Mouse (Mus musculus): ENCODE results near the gene Hcfc1r1. TPM values are rescaled to one million over a fixed set of nuclear protein-coding genes. Genes with fewer than 3 reads are reported as not detected.

The Hcfc1r1 gene
- 73.0 TPM for polyA plus RNA-seq (2017; shearing (Covaris generic))

GRCm38 (mm10) chr17:23673424-23674073 is at the start of gene Hcfc1r1, which contains the start of gene Thoc6:
Gene Hcfc1r1, plus strand, starts transcription at chr17:23673596.
Gene Thoc6, minus strand, starts transcription at chr17:23673882.

GRCm38 (mm10) chr17:23644613-23645495 is 28.5 kb upstream of the Hcfc1r1 start, which contains the start of gene Mmp25:
Gene Mmp25, minus strand, starts transcription at chr17:23645277.

DNA sequence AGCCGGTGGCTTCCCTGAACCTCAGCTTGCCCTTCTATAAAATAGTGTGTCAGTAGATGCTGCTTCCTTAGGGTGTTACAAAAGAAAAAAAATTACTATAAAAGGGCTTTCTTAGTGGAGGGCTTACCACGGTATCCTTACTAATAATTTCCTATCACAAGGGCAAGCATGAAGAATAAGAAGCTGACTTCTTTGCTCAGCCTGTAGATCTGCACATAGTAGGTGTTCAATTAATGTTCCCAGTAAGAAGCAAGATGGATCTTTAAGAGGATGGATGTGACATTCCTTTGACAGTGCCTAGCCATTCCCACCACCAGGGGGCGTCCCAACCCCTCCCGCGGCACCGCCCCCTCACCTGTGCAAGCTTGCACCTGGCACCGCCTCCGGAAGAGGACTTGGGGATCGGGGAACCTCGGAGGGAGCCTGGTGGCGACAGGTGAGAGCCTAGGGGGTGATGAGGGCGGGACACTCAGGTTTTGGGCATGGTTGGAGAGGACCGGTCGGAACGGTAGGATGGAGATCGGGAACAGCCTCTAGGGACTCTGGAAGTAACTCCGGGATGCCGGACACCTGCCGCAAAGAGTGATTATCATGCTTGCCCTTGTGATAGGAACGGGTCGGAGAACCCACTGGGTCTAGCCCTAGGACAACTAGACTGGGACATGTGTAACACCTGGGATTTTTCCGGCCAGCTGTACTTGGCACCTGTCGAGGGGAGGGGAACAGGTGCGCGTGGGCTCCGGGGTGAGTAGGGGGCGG is 13.1 kb upstream of the Hcfc1r1 start, which contains the start of gene Bicdl2:
TSS of gene Bicdl2 (plus strand) at position 390 of the 759 bp plus-strand sequence.

DNA sequence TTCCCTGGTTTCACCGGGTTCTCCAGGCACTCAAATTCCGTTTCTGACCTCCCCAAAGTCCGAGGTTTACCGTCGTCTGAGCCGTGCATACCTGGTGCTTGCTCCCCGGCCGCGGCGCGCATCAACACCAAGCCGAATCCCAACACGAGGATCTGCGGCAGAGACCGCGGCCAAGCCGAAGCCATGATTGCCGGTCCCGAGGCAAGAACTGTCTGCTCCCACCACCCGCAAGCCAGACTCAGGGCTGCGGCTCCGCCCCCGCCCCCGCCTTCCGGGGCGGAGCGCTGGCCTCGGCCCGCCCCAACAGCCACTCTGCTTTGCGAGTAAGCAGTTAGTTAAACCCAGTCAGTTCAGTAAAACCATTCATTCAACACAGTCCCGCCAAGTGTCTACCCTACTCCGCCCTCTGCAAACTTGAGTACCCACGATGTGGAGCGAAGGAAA is 3.9 kb downstream of the Hcfc1r1 start, which contains the start of gene Tnfrsf12a:
TSS of gene Tnfrsf12a (minus strand) at position 233 of the 444 bp plus-strand sequence.

DNA sequence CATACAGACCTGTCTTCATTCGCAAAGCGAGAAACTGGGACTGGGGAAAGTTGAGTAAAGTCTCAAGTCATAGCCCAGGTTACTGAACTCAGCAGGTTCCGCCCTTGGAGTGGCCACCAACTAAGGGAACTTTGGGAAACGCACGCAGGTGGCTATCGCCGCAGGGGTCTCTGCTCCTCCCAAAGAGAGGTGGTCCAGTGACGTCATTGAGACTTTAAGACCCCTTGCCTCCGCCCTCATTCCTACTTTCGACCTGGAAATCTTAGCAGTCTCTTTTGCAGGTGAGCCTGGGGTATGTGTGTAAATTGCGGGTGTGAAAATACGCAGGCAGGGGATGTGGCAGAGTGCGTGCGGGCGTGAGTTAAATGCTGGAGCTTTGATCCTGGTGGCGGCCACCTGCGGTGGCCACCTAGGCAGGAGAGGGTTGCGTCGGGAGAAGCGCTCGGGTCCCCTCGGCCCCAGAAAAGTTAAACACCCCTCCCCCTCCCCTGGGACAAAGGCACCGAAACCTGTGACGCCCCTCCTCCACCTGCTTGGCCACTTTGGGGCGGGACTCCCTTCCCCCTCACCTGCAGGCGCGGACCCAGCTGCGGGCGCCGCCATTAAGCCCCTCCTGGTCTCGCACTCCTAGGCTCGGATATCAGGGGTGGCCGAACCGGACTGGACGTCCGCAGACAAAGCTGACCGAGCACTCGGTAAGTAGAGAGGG is 5.9 kb downstream of the Hcfc1r1 start, which contains the start of gene Cldn6:
TSS of gene Cldn6 (plus strand) at position 123 of the 709 bp plus-strand sequence.

DNA sequence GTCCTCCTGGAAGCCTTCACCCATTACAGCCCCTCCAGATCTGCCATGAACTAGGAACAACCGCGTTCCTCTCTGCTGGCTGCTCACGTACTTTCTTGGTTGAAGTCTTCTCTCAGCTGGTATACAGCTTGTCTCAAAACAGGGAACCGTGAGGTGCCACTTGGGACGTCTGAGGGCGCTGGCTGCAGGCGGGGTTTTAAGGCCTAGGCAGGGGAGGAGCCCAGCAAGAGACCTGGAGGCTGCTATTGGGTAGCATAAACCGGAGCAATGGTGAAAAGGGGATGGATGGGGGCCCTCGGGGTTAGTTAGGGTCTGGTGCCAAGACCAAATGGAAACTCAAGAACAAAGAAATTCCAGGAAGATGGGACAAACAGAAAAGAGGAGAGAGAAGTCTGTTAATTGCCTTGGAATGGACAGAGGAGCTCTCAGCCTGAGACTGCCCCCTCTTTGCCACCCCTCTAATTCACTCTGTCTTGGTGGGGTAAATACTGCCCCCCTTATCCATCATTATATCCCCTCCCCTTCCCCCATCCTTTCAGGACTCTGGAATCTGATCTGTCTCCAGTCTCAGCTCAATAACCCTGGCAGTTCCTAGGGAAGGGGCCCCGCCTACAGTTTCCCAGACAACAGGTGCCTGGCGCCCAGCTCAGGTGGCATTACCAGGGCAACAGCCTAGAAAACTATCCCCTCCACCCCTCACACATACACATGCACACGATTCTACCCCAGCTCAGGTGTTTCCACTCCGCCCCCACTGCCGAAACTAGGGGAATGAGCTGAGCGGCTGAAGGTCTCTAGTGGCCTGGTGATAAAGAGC is 10.7 kb downstream of the Hcfc1r1 start, which contains the start of gene Cldn9:
TSS of gene Cldn9 (minus strand) at position 171 of the 817 bp plus-strand sequence.

GRCm38 (mm10) chr17:23722376-23723125 is 49.2 kb downstream of the Hcfc1r1 start, which contains the start of gene 1520401A03Rik:
Gene 1520401A03Rik, minus strand, starts transcription at chr17:23722783.

Other genes with a start within 250 kb of the Hcfc1r1 start
- not detected for gene Vmn2r117, start 193.9 kb upstream of the Hcfc1r1 start, polyA plus RNA-seq (2017; shearing (Covaris generic))
- 12.3 TPM for gene Zfp213, start 109.4 kb upstream of the Hcfc1r1 start, polyA plus RNA-seq (2017; shearing (Covaris generic))
- not detected for gene Zfp13, start 74.1 kb upstream of the Hcfc1r1 start, polyA plus RNA-seq (2017; shearing (Covaris generic))
- 4.7 TPM for gene Zscan10, start 72.7 kb upstream of the Hcfc1r1 start, polyA plus RNA-seq (2017; shearing (Covaris generic))
- 0.40 TPM for gene Mmp25, start 28.3 kb upstream of the Hcfc1r1 start, polyA plus RNA-seq (2017; shearing (Covaris generic))
- not detected for gene Bicdl2, start 13.1 kb upstream of the Hcfc1r1 start, polyA plus RNA-seq (2017; shearing (Covaris generic))
- 33.0 TPM for gene Thoc6, start 286 bp downstream of the Hcfc1r1 start, polyA plus RNA-seq (2017; shearing (Covaris generic))
- 14.9 TPM for gene Tnfrsf12a, start 3.9 kb downstream of the Hcfc1r1 start, polyA plus RNA-seq (2017; shearing (Covaris generic))
- gene Cldn6, start 5.7 kb downstream of the Hcfc1r1 start, polyA plus RNA-seq (2017; shearing (Covaris generic)): not detected
- gene Cldn9, start 10.4 kb downstream of the Hcfc1r1 start, polyA plus RNA-seq (2017; shearing (Covaris generic)): not detected
- gene 1520401A03Rik, start 49.2 kb downstream of the Hcfc1r1 start, polyA plus RNA-seq (2017; shearing (Covaris generic)): not detected
- 15.2 TPM for gene Pkmyt1, start 52.7 kb downstream of the Hcfc1r1 start, polyA plus RNA-seq (2017; shearing (Covaris generic))
- gene Paqr4, start 67.3 kb downstream of the Hcfc1r1 start, polyA plus RNA-seq (2017; shearing (Covaris generic)): 4.5 TPM
- 5.8 TPM for gene Kremen2, start 72.2 kb downstream of the Hcfc1r1 start, polyA plus RNA-seq (2017; shearing (Covaris generic))
- 17.1 TPM for gene Flywch1, start 98.0 kb downstream of the Hcfc1r1 start, polyA plus RNA-seq (2017; shearing (Covaris generic))
- 5.2 TPM for gene Flywch2, start 112.5 kb downstream of the Hcfc1r1 start, polyA plus RNA-seq (2017; shearing (Covaris generic))
- gene Srrm2, start 116.9 kb downstream of the Hcfc1r1 start, polyA plus RNA-seq (2017; shearing (Covaris generic)): 338 TPM
- gene Elob, start 155.5 kb downstream of the Hcfc1r1 start, polyA plus RNA-seq (2017; shearing (Covaris generic)): 746 TPM
- 1.2 TPM for gene Prss33, start 162.5 kb downstream of the Hcfc1r1 start, polyA plus RNA-seq (2017; shearing (Covaris generic))
- gene Prss32, start 170.3 kb downstream of the Hcfc1r1 start, polyA plus RNA-seq (2017; shearing (Covaris generic)): not detected
- 5.4 TPM for gene Prss41, start 170.6 kb downstream of the Hcfc1r1 start, polyA plus RNA-seq (2017; shearing (Covaris generic))
- gene Prss21, start 194.5 kb downstream of the Hcfc1r1 start, polyA plus RNA-seq (2017; shearing (Covaris generic)): not detected
- not detected for gene Dcpp1, start 207.3 kb downstream of the Hcfc1r1 start, polyA plus RNA-seq (2017; shearing (Covaris generic))
- not detected for gene Dcpp2, start 207.3 kb downstream of the Hcfc1r1 start, polyA plus RNA-seq (2017; shearing (Covaris generic))
- not detected for gene Dcpp3, start 243.9 kb downstream of the Hcfc1r1 start, polyA plus RNA-seq (2017; shearing (Covaris generic))

Measured in CD4-positive, CD25-positive, alpha-beta regulatory T cell, adult 9 weeks (primary cell).